Mouse (Mus musculus): ENCODE data around the gene Hist2h2ab.

DNA sequence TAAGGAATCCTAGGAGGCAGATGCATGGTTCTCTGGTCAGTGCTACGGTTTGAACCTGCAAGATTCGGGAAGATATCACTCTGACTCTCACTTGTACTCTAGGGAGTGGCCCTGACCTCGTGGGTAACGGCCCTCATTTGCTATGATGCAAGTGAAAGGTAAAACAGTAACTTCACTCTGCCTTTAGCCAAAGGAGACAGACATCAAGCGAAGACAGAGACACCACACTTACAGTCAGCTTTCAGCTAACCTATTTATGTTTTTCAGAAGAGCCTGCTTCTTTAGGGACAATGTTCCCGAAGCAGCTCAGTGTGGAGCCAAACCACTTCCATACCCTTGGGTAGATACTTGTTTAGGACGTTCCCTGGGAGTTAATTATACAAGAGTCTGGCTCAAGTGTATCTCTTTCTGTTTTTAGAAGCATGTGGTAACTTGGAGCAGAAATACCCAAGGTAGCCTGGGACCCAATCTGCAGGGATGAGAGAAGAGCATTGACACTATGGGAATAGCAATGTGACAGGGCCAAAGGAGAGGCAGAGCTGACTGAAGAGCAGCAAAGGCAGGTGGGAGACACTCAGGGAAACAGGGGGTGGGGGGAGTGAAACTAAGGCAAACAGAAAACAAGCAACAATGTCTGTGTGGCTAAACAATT is 24.4 kb downstream of the Hist2h2ab start:
- no peak for TF ChIP-seq POLR2A (IDR thresholded peaks at IDR 0.05; ENCODE audit: borderline replicate concordance, extremely low read depth, low read depth, low read length)
- TF ChIP-seq CTCF (IDR thresholded peaks at IDR 0.05; ENCODE audit: insufficient read depth, low read length): no peak
